Mouse (Mus musculus): ENCODE measurements around the gene Fam129b.

GRCm38 (mm10) chr2:32903470-32903869 lies 27.6 kb downstream of the Fam129b start:
- TF ChIP-seq CTCF (IDR thresholded peaks at IDR 0.05; ENCODE audit: low read depth), result no peak
- no peak for TF ChIP-seq EP300 (IDR thresholded peaks at IDR 0.05; ENCODE audit: low read depth)

Measured in liver, postnatal 0 days (tissue).